ENCODE assay signal across 8 mouse cellular contexts in genomic region chr8:124349663-124350062, GRCm38 (mm10).
DNase-seq lines count a peak whose midpoint lies in the region; ATAC-seq and TF ChIP-seq lines count a peak whose summit lies in the region.

No protein-coding gene starts in this region.

- TF ChIP-seq POLR2A in thymus, adult 2 months (IDR thresholded peaks at IDR 0.05; ENCODE audit: control insufficient read depth, extremely low read depth, insufficient read depth, low read length, poor library complexity), result no peak

- no peak for ATAC-seq in lung, embryonic 14.5 days (ENCODE audit: insufficient read depth)
- ATAC-seq in neural tube, embryonic 15.5 days (ENCODE audit: low FRiP score), result peak; percentile 49; the same call in 1 of the 2 replicates

- no peaks in the 10 kb centered on the region for H3K4me1 ChIP-seq in lung, embryonic 14.5 days (ENCODE audit: insufficient read depth)
- H3K4me1 ChIP-seq in neural tube, embryonic 15.5 days, result peaks cover 5% of the 10 kb centered on the region; the same call in 1 of the 2 replicates
- H3K4me1 ChIP-seq in thymus, adult 2 months (replicated peaks; ENCODE audit: control insufficient read depth, insufficient read depth, low read length), result peaks cover 4% of the 10 kb centered on the region

- TF ChIP-seq CTCF in lung, embryonic 14.5 days (IDR thresholded peaks at IDR 0.05; ENCODE audit: low read depth), result peak; percentile 97
- TF ChIP-seq CTCF in thymus, adult 2 months (IDR thresholded peaks at IDR 0.05; ENCODE audit: borderline replicate concordance, control insufficient read depth, extremely low read depth, insufficient read depth, low read length, poor library complexity), result peak; percentile 71; the same call in 1 of the 2 replicates

- H3K9ac ChIP-seq in lung, embryonic 14.5 days, result no peak overlapping the region
- no peak overlapping the region for H3K9ac ChIP-seq in neural tube, embryonic 15.5 days (replicated peaks)

- H3K9me3 ChIP-seq in lung, embryonic 14.5 days (ENCODE audit: low read depth, low read length), result no peaks in the 10 kb centered on the region
- H3K9me3 ChIP-seq in neural tube, embryonic 15.5 days (replicated peaks), result no peaks in the 10 kb centered on the region

- H3K36me3 ChIP-seq in lung, embryonic 14.5 days (ENCODE audit: insufficient read depth), result peaks cover 11% of the 10 kb centered on the region; the same call in 1 of the 2 replicates
- H3K36me3 ChIP-seq in neural tube, embryonic 15.5 days, result peaks cover 10% of the 10 kb centered on the region
- no peaks in the 10 kb centered on the region; the same call in 1 of the 2 replicates for H3K36me3 ChIP-seq in thymus, adult 2 months (ENCODE audit: control insufficient read depth, insufficient read depth, low read length)

- H3K4me2 ChIP-seq in lung, embryonic 14.5 days, result no peak overlapping the region
- H3K4me2 ChIP-seq in neural tube, embryonic 15.5 days, result no peak overlapping the region

- DNase-seq in CD4-positive helper T cell, adult 2 months (ENCODE audit: low read depth, low spot score), result peak; percentile 64
- DNase-seq in adrenal gland, postnatal 10 days, result peak; percentile 93
- DNase-seq in embryo, embryonic 11 days, result peak; percentile 77
- DNase-seq in heart, adult 9 months (ENCODE audit: low spot score in 2 of 2), result peak; percentile 42 to 74
- DNase-seq in kidney, postnatal 4 days, result peak; percentile 90 to 93
- peak; percentile 90 for DNase-seq in lung, embryonic 14.5 days
- DNase-seq in thymus, adult 2 months, result peak; percentile 80

- no peak overlapping the region for H3K27ac ChIP-seq in lung, embryonic 14.5 days (ENCODE audit: low read depth)
- no peak overlapping the region for H3K27ac ChIP-seq in neural tube, embryonic 15.5 days (replicated peaks)
- no peak overlapping the region for H3K27ac ChIP-seq in thymus, adult 2 months (ENCODE audit: control insufficient read depth, insufficient read depth, low read length)

- H3K27me3 ChIP-seq in lung, embryonic 14.5 days (ENCODE audit: insufficient read depth, low read length), result no peaks in the 10 kb centered on the region
- H3K27me3 ChIP-seq in neural tube, embryonic 15.5 days (replicated peaks), result no peaks in the 10 kb centered on the region; the same call in 1 of the 2 replicates
- no peaks in the 10 kb centered on the region for H3K27me3 ChIP-seq in thymus, adult 2 months (ENCODE audit: control insufficient read depth, insufficient read depth, low read length)

- WGBS in lung, embryonic 14.5 days, result 31% methylated on average over 7 of the region's 7 CpGs
- WGBS in neural tube, embryonic 15.5 days, result 40% methylated on average over 7 of the region's 7 CpGs
- WGBS in thymus, adult 2 months, result 39% methylated on average over 7 of the region's 7 CpGs

- no peak overlapping the region for H3K4me3 ChIP-seq in lung, embryonic 14.5 days (ENCODE audit: low read depth, low read length)
- H3K4me3 ChIP-seq in neural tube, embryonic 15.5 days (replicated peaks), result no peak overlapping the region
- H3K4me3 ChIP-seq in thymus, adult 2 months (ENCODE audit: control insufficient read depth, insufficient read depth, low read length), result no peak overlapping the region
